12 mouse cellular contexts compared by ENCODE assay signal in genomic region chr7:34986575-34987150, GRCm38 (mm10).
DNase-seq lines count a peak whose midpoint lies in the region; ATAC-seq lines count a peak whose summit lies in the region.
"Had no signal": no experiment of that assay in that cellular context is flagged by ENCODE, and none has a peak within 500 bp of the region (broad histone marks: within the 10 kb centered on the region; RNA-seq: fewer than 3 reads in every experiment).

No protein-coding gene starts in this region.

- no peaks in the 10 kb centered on the region for H3K27me3 ChIP-seq in embryonic facial prominence, embryonic 10.5 days (replicated peaks; ENCODE audit: low read depth, poor library complexity, severe bottlenecking)
- no peaks in the 10 kb centered on the region for H3K27me3 ChIP-seq in hindbrain, embryonic 13.5 days
- no peaks in the 10 kb centered on the region for H3K27me3 ChIP-seq in midbrain, embryonic 11.5 days (ENCODE audit: control insufficient read depth, insufficient read depth, low read length)
- H3K27me3 ChIP-seq: Patski had no signal

- no peak overlapping the region for H3K9ac ChIP-seq in hindbrain, embryonic 13.5 days
- no peak overlapping the region for H3K9ac ChIP-seq in midbrain, embryonic 11.5 days (ENCODE audit: low read length)

- no peak for ATAC-seq in hindbrain, embryonic 13.5 days (ENCODE audit: low FRiP score)
- ATAC-seq in midbrain, embryonic 11.5 days (ENCODE audit: low FRiP score), result 0 out of 2 replicates have a peak, but pooled peaks have one; percentile 22
- no peak for ATAC-seq in frontal cortex, adult (ENCODE audit: low TSS enrichment)
- ATAC-seq: Patski had no signal

- H3K36me3 ChIP-seq in embryonic facial prominence, embryonic 10.5 days (replicated peaks), result peaks cover 14% of the 10 kb centered on the region
- H3K36me3 ChIP-seq in hindbrain, embryonic 13.5 days, result no peaks in the 10 kb centered on the region
- no peaks in the 10 kb centered on the region for H3K36me3 ChIP-seq in midbrain, embryonic 11.5 days (ENCODE audit: control insufficient read depth, insufficient read depth, low read length)

- H3K4me2 ChIP-seq in hindbrain, embryonic 13.5 days, result no peak overlapping the region
- no peak overlapping the region for H3K4me2 ChIP-seq in midbrain, embryonic 11.5 days

- no peak overlapping the region for H3K4me3 ChIP-seq in embryonic facial prominence, embryonic 10.5 days
- H3K4me3 ChIP-seq in hindbrain, embryonic 13.5 days, result no peak overlapping the region
- H3K4me3 ChIP-seq in midbrain, embryonic 11.5 days (ENCODE audit: low read depth, low read length), result no peak overlapping the region

- 42% methylated on average over 7 of the region's 7 CpGs for WGBS in embryonic facial prominence, embryonic 10.5 days
- WGBS in hindbrain, embryonic 13.5 days, result 43% methylated on average over 7 of the region's 7 CpGs
- WGBS in midbrain, embryonic 11.5 days, result 74% methylated on average over 7 of the region's 7 CpGs

- H3K9me3 ChIP-seq in embryonic facial prominence, embryonic 10.5 days, result no peaks in the 10 kb centered on the region
- H3K9me3 ChIP-seq in hindbrain, embryonic 13.5 days, result no peaks in the 10 kb centered on the region
- H3K9me3 ChIP-seq in midbrain, embryonic 11.5 days (ENCODE audit: control insufficient read depth, low read length), result no peaks in the 10 kb centered on the region

- peak overlapping the region; percentile 65 for H3K27ac ChIP-seq in embryonic facial prominence, embryonic 10.5 days (replicated peaks)
- peak overlapping the region; percentile 26; the same call in 1 of the 2 replicates for H3K27ac ChIP-seq in hindbrain, embryonic 13.5 days
- no peak overlapping the region for H3K27ac ChIP-seq in midbrain, embryonic 11.5 days (ENCODE audit: low read depth, low read length)

- H3K4me1 ChIP-seq in embryonic facial prominence, embryonic 10.5 days, result peaks cover 40% of the 10 kb centered on the region
- peaks cover 24% of the 10 kb centered on the region for H3K4me1 ChIP-seq in hindbrain, embryonic 13.5 days (replicated peaks)
- H3K4me1 ChIP-seq in midbrain, embryonic 11.5 days (ENCODE audit: control insufficient read depth, insufficient read depth, low read length), result no peaks in the 10 kb centered on the region; the same call in 1 of the 2 replicates

- peak; percentile 20 for DNase-seq in gastrocnemius, adult 18-20 months (ENCODE audit: low spot score)
- no peak for DNase-seq in gastrocnemius, postnatal 4 days (ENCODE audit: low spot score in 2 of 2)
- DNase-seq in embryonic facial prominence, embryonic 10.5 days (ENCODE audit: low spot score), result peak; percentile 42
- no peak for DNase-seq in midbrain, embryonic 11.5 days (ENCODE audit: low spot score, missing footprints)
- no peak for DNase-seq in spleen, postnatal 10 days (ENCODE audit: low spot score in 2 of 2)
- no peak for DNase-seq in urinary bladder, postnatal 36 days (ENCODE audit: low spot score in 2 of 2)
- DNase-seq: cerebellum, postnatal 10 days; kidney, postnatal 4 days; lung, postnatal 4 days had no signal

Comparison
In these comparisons a context has a peak if more than half of its experiments do, and no peak if none do; other contexts are left out.
1. DNase-seq: peak in gastrocnemius, adult 18-20 months (single experiment) and embryonic facial prominence, embryonic 10.5 days (single experiment); none in gastrocnemius, postnatal 4 days (0 of 2), midbrain, embryonic 11.5 days (single experiment), spleen, postnatal 10 days (0 of 2) and urinary bladder, postnatal 36 days (0 of 2).